Mouse (Mus musculus): ENCODE data around the gene Gstm3. TPM values are rescaled to one million over a fixed set of nuclear protein-coding genes. Genes with fewer than 3 reads are reported as not detected.
"Not testable (repeated sequence)": the region's sequence is repeated elsewhere in the genome, so short reads cannot be mapped to it uniquely, and the experiment has no call there.

Gstm3 gene
- total RNA-seq (2021): not detected

DNA sequence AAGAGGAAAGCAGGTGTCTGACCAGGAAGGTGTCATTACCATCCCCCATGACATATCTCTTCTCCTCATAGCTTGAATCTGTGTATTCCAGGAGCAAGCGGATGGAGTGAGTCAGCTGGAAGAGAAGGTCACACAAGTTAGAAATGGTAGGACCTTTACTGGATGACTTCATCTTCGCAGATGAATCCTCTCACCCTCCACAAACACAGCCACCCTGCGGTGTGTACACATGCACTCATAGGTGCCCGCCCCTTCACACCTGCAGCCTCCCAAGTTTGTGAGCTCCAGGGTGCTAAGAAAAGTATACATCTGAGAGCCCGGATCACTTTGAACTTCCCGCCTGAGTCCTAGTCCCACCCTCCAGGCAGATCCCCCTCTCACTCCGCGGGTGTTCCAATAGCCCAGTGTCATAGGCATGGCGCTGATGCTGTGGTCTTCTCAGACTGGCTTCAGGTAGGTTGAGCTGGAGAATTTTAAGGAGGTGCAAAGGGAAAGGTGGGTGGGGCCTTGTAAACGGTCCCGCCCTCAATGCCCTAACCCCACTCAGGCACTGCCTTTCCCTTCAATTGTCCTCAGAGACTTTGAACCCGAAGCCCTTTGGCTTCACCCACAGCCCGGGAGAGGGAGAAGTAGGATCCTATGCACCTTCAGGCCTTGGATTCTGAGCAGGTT is at the start of gene Gstm3:
Gstm3 (minus strand) TSS at position 560 of the 672 bp plus-strand sequence.
- intact Hi-C loops (cut with DNase I): no loop called here
- DNase-seq (ENCODE audit: low spot score in 2 of 2): no peak

- intact Hi-C loops (cut with DNase I): loop anchor here (2.0 kb wide), 1 partner anchor 88 kb away; the partner anchor contains the start of gene Gstm7
- no peak for DNase-seq (ENCODE audit: low spot score in 2 of 2)
Measured at GRCm38 (mm10) chr3:108018190-108018820, 49.2 kb upstream of the Gstm3 start.

DNA sequence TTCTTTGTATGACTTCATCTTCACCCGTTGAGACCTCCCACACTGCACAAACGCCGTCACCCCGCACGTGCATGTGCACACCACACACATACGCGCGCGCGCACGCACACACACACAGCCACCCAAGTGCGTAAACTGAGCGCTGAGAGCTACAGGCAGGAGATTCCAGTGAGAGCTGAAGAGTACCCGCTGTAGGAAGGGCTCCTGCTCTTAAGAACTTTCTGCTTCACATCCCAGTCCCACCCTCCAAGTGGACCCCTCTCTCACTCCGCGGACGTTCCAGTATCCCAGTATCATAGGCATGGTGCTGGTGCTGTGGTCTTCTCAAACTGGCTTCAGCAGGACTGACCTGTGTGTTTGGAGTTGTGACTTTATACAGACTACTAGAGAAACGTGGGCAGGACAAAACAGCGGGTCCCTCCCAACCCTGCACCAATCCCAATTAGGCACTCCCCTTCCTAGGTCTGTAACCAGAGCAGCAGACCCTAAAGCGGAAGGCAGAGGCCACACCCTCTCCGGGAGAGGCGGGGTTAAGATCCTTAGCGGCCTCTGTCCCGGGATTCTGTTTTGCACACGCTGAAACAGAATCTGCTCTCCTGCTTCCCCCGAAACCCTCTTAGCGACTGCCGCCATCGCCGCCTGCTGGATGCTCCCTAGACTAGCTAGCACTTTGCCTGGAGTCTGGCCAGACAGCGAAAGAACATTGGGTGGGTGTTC is 48.5 kb upstream of the Gstm3 start, which contains the start of gene Gstm1:
Gstm1 (minus strand) TSS at position 501 of the 717 bp plus-strand sequence.
- peak; percentile 89 to 97 for DNase-seq (ENCODE audit: low spot score in 2 of 2)
- intact Hi-C loops (cut with DNase I): loop anchor here (2.0 kb wide), 1 partner anchor 87 kb away; the partner anchor contains the start of gene Gstm7

DNA sequence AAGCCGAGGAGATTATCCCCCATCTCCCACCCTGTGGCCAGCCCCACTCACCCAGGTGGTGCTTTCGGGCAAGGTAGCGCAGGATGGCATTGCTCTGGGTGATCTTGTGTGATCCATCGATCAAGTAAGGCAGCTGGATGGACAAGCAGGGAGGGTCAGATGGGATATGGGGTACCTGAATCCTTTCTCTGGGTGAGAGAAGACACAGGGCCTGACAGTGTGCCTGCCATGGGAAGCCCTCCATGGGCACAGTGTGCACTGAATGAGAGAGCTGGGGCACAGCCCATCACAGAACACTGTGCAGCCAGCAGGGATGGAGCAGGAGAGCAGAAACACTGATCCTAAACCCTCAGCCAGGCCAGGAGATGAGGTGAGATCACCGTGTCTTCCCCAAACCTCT is 47.4 kb upstream of the Gstm3 start:
- DNase-seq (ENCODE audit: low spot score in 2 of 2); intact Hi-C loops (cut with DNase I): not testable (repeated sequence)

DNA sequence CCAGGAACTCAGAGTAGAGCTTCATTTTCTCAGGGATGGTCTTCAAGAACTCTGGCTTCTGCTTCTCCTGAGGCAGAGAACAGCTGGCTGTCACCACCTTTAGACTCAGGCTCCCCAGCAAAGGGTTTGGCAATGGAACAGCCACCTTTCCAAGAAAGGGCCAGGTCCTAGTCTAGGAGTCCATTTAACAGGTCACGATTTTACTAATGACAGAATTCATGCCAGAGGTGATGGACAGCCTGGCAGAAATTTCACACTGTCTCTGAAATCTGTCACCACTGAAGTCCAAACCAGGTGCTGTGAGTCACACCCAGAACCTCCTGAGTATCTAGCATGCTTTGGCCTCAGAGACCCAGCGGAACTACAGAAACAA is 45.9 kb upstream of the Gstm3 start:
- intact Hi-C loops (cut with DNase I): no loop called here
- no peak for DNase-seq (ENCODE audit: low spot score in 2 of 2)

DNA sequence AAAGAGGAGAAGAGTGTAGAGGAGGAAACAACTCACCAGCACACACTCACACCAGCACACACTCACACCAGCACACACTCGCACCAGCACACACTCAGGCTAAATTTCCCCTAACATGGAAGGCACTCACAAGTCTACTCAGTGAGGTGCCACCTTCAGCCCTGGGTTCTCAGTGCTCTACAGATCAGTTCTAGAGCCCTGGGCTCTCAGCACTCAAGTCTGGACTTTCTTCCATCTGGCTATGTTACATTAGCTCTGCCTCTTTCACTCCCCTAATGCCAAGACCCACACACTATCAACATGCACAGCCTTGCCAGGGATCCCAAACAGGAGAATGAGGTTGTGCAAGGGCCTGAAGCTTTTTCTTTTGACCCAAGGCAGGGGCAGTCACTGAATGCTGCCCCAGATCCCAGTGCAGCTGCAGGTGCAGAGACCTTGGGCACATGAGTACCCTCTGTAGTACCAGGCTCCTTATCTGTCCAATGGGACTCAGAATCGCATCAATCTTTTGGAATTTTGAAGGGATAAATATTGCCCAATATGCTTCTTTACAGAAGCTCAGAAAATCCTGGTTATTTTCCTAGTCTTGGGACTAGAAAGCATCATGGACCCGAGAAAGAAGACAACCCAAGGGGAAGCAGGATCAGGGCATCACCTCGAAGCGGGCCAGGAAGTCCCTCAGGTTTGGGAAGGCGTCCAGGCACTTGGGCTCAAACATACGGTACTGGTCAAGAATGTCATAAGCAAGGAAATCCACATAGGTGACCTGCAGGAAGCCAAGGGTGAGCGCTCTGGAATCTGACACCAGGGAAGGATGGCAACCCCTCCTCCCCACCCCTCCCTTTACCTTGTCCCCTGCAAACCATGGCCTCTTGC is 45.3 kb upstream of the Gstm3 start:
- DNase-seq (ENCODE audit: low spot score in 2 of 2): no peak
- intact Hi-C loops (cut with DNase I): no loop called here

DNA sequence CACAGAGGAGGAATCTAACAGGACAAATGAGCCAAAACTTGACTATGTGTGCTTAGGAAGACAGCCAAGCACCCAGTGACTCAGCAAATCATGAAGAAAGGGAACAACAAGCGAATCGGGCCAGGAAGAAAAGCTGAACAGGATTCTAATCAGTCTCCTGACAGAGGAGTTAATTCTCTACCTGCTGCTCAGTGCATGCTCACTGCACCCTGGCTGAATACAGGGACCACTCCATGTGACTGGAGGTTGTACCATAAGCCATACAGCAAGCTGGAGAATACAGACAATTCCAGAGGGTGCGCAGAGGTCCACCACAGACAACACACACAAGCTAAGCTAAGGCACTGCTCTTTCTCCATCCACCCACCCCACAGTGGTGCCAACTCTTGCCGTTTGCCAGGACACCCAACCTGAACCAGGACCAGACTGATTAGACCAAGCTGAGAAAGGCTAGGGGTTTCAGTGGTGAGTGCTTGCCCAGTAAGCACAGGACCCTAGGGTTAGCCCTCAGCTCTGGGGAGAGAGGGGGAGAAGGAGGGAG is 44.3 kb upstream of the Gstm3 start:
- intact Hi-C loops (cut with DNase I): no loop called here

DNA sequence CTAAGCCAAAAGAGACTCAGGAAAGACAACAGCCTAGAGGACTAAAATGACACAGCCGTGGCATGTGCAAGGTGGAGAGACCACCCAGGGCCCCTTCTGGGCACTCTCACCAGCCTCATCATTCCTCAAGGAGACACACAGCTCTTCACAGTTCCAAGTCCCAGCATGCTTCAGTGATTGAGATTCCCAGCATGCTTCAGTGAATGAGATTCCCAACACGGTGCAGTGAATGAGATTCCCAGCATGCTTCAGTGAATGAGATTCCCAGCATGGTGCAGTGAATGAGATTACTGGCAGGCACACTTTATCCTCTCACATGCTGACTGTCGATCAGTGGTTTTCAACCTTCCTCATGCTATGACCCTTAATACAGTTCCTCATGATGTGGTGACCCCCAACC is 42.5 kb upstream of the Gstm3 start:
- no peak for DNase-seq (ENCODE audit: low spot score in 2 of 2)
- intact Hi-C loops (cut with DNase I): no loop called here

More for the DNA sequence above, 44.3 kb upstream of the Gstm3 start:
- DNase-seq (ENCODE audit: low spot score in 2 of 2): peak; percentile 65 to 88

- intact Hi-C loops (cut with DNase I): no loop called here
Measured at GRCm38 (mm10) chr3:108010286-108010685, 41.2 kb upstream of the Gstm3 start.

GRCm38 (mm10) chr3:108002021-108002420 is 32.9 kb upstream of the Gstm3 start:
- DNase-seq (ENCODE audit: low spot score in 2 of 2): no peak
- intact Hi-C loops (cut with DNase I): no loop called here

More at GRCm38 (mm10) chr3:108010286-108010685, 41.2 kb upstream of the Gstm3 start:
- peak in 1 of 2 experiments; percentile 30 for DNase-seq (ENCODE audit: low spot score in 2 of 2)

GRCm38 (mm10) chr3:107999491-107999890 is 30.4 kb upstream of the Gstm3 start:
- intact Hi-C loops (cut with DNase I): no loop called here
- DNase-seq (ENCODE audit: low spot score in 2 of 2): no peak

DNA sequence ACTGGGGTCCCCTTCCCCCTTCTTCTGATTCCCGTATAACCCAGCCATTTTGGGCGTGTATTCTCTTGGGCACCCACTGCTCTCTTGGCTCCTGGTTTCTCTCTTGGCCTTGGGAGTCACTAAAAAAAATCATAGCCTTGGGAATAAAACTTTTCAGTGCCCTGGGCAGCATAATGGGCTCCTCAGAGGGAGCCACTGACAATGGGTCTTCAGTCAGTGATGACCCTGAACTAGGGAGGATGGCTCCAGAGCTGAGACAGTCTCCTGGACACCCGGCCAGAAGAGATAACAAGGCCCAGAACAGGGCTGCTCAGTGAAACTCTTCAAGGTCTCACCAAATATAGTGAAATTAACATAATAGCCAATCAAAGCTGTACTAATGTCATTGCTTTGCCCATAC is 29.5 kb upstream of the Gstm3 start:
- no peak for DNase-seq (ENCODE audit: low spot score in 2 of 2)
- intact Hi-C loops (cut with DNase I): no loop called here

- intact Hi-C loops (cut with DNase I): no loop called here
- no peak for DNase-seq (ENCODE audit: low spot score in 2 of 2)
Measured at GRCm38 (mm10) chr3:107996576-107996975, 27.5 kb upstream of the Gstm3 start.

GRCm38 (mm10) chr3:107995974-107996373 is 26.9 kb upstream of the Gstm3 start:
- intact Hi-C loops (cut with DNase I); DNase-seq (ENCODE audit: low spot score in 2 of 2): not testable (repeated sequence)

- intact Hi-C loops (cut with DNase I): no loop called here
- DNase-seq (ENCODE audit: low spot score in 2 of 2): no peak
Measured at GRCm38 (mm10) chr3:107986041-107986562, 17.0 kb upstream of the Gstm3 start, which contains the start of gene Gstm2. Gene Gstm2, minus strand, starts transcription at chr3:107986453.

DNA sequence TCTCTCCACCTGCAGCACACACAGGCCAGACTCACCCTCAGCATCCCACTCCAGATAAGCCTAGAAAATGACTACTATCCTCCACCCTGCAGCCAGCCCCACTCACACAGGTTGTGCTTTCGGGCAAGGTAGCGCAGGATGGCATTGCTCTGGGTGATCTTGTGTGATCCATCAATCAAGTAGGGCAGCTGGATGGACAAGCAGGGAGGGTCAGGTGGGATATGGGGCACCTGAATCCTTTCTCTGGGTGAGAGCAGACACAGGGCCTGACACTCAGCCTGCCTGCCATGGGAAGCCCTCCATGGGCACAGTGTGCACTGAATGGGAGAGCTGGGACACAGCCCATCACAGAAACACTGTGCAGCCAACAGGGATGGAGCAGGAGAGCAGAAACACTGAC is 16.1 kb upstream of the Gstm3 start:
- DNase-seq (ENCODE audit: low spot score in 2 of 2); intact Hi-C loops (cut with DNase I): not testable (repeated sequence)

GRCm38 (mm10) chr3:107984471-107984870 is 15.4 kb upstream of the Gstm3 start:
- intact Hi-C loops (cut with DNase I): no loop called here

GRCm38 (mm10) chr3:107983771-107984170 is 14.7 kb upstream of the Gstm3 start:
- intact Hi-C loops (cut with DNase I): no loop called here
- no peak for DNase-seq (ENCODE audit: low spot score in 2 of 2)

More at GRCm38 (mm10) chr3:107984471-107984870, 15.4 kb upstream of the Gstm3 start:
- no peak for DNase-seq (ENCODE audit: low spot score in 2 of 2)

DNA sequence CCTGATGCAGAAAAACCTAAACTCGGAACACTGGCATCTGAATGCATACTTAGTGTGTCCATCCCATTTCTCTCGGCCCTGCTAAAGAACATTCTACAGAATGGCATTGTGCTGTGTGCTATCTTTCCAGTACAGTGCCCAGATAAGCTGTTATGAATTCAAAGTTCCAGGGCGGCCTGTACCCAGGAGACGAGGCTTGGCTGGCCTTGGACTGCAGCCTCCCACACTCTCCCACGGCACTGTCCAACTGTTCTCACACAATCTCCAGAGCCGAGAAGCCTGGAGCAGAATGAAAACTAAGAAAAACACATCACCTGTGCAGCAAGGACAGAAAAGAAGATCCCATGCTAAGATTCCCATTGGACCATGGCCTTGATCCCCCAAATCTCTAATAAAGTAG is 13.6 kb upstream of the Gstm3 start:
- peak in 1 of 2 experiments; percentile 39 for DNase-seq (ENCODE audit: low spot score in 2 of 2)
- intact Hi-C loops (cut with DNase I): no loop called here
